Mouse (Mus musculus) embryonic facial prominence, embryonic 10.5 days (tissue): Measurements from ENCODE around the gene Tmem97. TPM values are rescaled to one million over a fixed set of nuclear protein-coding genes. Genes with fewer than 3 reads are reported as not detected.

Experiments
- DNase-seq: peaks from one replicate; pipeline ENCODE4 v3.0.0-alpha.2; 2017; ENCODE audit warnings: low spot score
- H3K27ac ChIP-seq: fragments of 300-500 bp; sonication (generic); replicated peaks from 2 replicates; pipeline ENCODE4 v1.5.1; 2016; ENCODE audit warnings: mild to moderate bottlenecking
- H3K27me3 ChIP-seq: fragments of 300-500 bp; sonication (generic); replicated peaks from 2 replicates; pipeline ENCODE4 v1.6.1; 2016; ENCODE audit warnings: low read depth, mild to moderate bottlenecking; ENCODE audit not compliant: poor library complexity, severe bottlenecking
- H3K36me3 ChIP-seq: fragments of 300-500 bp; sonication (generic); replicated peaks from 2 replicates; pipeline ENCODE4 v1.6.1; 2016; ENCODE audit warnings: mild to moderate bottlenecking, moderate library complexity
- H3K4me1 ChIP-seq: fragments of 300-500 bp; sonication (generic); 2 replicates; pipeline ENCODE4 v1.6.1; 2016
- H3K4me3 ChIP-seq: fragments of 300-500 bp; sonication (generic); 2 replicates; pipeline ENCODE4 v1.5.1; 2016; ENCODE audit warnings: mild to moderate bottlenecking, moderate library complexity
- H3K9me3 ChIP-seq: fragments of 300-500 bp; sonication (generic); 2 replicates; pipeline ENCODE4 v1.6.1; 2016; ENCODE audit warnings: mild to moderate bottlenecking
- WGBS: fragments of 180-500 bp; shearing (Covaris S2); methylation state at CpG from one replicate; pipeline ENCODE4 v1.1.7; 2016; 5-methylcytosine and 5-hydroxymethylcytosine counted together
- polyA plus RNA-seq: library from polyadenylated mRNA; unstranded; fragments of >200 nt; fragmentation: Nextera tagmentation; extraction: Ambion mirVana; gene quantifications from 2 replicates; pipeline ENCODE4 v1.2.1, GENCODE M21; 2016

The Tmem97 gene
- polyA plus RNA-seq, 1 experiment from 2014 or later, result 89.6 TPM

DNA sequence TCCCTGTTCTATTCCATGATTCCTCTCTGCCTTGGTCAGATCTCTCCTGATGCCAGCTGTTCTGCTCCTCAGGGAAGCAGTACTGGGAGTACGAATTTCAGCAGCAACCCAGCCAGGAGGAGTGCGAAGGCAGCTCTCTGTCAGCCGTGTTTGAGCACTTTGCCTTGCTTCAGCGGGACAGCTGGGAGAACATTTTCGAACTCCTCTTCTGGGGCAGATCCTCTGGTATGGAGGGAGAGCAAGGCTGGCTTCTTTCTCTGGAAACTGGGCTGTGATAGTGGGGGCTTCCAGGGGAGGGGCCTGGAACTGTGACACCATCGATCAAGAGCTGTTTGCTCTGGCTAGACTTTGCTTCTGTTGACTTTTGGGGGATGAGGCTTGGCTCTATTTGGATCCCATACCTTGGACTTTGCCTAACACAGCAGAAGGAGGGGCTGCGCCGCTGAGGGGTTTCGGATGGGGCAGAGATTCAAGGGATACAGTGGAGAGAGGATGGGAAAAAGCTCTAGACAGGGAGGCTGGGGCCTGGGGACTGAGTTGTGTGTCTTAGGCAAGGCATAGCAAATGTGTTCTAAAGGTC lies 49.9 kb downstream of the Tmem97 start:
- Histone ChIP-seq H3K4me3 (no peak overlapping the region), H3K4me1 (peaks cover 29% of the 10 kb centered on the region), H3K9me3 (no peaks in the 10 kb centered on the region), H3K27me3 (peaks cover 54% of the 10 kb centered on the region), H3K36me3 (peaks cover 9% of the 10 kb centered on the region), H3K27ac (no peak overlapping the region)
- no peak for DNase-seq
- WGBS, result 81% methylated on average over 9 of the region's 9 CpGs

DNA sequence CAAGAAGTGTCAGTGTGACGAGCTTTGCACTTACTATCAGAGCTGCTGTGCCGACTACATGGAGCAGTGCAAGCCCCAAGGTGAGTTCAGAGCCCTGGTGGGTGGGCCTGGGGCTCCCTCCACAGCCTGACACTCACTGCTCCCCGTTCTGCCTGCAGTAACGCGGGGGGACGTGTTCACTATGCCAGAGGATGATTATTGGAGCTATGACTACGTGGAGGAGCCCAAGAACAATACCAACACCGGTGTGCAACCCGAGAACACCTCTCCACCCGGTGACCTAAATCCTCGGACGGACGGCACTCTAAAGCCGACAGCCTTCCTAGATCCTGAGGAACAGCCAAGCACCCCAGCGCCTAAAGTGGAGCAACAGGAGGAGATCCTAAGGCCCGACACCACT lies 51.0 kb downstream of the Tmem97 start:
- WGBS, result 49% methylated on average over 16 of the region's 16 CpGs
- H3K36me3 ChIP-seq, result no peaks in the 10 kb centered on the region
- peak overlapping the region; percentile 35; the same call in 1 of the 2 replicates for H3K27ac ChIP-seq
- H3K4me3 ChIP-seq, result peak overlapping the region; percentile 2; the same call in 1 of the 2 replicates
- H3K4me1 ChIP-seq, result peaks cover 29% of the 10 kb centered on the region
- no peak for DNase-seq
- peaks cover 66% of the 10 kb centered on the region for H3K27me3 ChIP-seq
- no peaks in the 10 kb centered on the region for H3K9me3 ChIP-seq

DNA sequence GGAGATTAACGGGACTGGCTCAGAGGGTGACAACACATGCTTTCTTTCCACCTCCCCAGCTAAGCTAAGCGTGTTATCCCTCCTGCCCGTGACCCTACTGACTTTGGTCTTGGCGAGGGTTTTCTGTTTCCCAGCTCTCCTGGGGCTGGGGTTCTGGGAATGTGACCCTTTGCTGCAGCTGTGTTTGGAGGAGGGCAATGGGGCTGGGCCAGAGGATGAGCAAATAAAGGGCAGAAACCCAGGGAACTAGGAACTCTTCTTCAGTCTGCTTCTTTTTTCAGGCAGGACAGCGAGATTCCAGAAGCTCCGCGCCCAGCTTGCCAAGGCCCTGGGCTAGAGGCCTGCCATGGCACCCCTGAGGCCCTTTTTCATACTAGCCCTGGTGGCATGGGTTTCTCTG lies 51.6 kb downstream of the Tmem97 start, which contains the start of gene Vtn:
Vtn (plus strand) TSS at position 88 of the 400 bp plus-strand sequence.
- DNase-seq, result no peak
- 56% methylated on average over 7 of the region's 7 CpGs for WGBS
- no peaks in the 10 kb centered on the region for H3K9me3 ChIP-seq
- peaks cover 71% of the 10 kb centered on the region for H3K27me3 ChIP-seq
- H3K4me3 ChIP-seq, result peak within 1 kb of the TSS; percentile 71
- no peaks in the 10 kb centered on the region for H3K36me3 ChIP-seq
- H3K4me1 ChIP-seq, result peaks cover 29% of the 10 kb centered on the region
- peak within 1 kb of the TSS; percentile 71 for H3K27ac ChIP-seq

DNA sequence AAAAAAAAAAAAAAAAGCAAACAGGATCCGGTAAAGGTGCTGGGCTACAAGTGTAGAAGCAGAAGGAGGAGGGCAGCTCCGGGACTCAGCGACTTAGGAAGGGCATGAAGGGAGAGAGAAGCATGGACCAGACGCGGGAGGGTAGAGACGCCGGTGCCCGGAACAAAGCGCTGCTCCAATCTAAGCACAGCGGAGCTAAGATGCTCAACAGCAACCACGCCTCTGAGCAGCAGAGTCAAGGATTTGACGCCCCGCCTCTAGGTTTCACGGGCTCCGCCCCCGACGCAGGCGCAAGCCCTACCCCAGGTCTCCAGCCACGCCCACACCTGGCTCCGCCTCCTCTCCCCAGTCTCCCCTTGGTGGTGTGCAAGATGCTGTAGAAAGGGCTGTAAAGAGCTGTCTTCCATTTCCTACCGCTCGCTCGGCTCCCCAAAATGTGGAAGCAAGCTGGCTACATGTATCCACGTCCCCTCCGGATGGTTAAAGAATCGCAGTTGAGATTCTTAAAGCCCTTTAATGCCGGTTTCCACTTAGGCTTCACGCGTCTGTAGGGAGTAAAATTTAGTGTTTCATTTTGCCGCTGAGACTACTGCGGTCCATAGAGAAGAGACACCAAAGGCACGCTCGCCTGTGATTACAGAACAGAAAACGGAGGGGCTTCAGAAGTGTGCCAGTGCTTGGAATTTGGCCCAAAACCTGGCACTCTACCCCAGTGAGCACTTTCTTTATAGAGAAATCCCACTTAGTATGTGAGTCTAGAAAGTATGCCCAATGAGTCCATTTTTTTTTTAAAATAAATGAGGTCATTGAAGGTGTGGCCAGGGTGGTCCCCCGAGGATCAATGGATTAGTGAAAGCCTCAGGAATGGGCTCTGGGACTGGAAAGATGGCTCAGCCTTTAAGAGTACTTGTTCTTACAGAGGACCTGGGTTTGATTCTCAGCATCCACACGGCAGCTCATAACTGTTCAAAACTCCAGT lies 52.7 kb downstream of the Tmem97 start, which contains the start of gene Sarm1:
Sarm1 (minus strand) TSS at position 211 of the 979 bp plus-strand sequence.
- WGBS, result 4% methylated on average over 36 of the region's 36 CpGs
- peak within 1 kb of the TSS; percentile 71 for H3K4me3 ChIP-seq
- DNase-seq, result peak; percentile 97
- H3K36me3 ChIP-seq, result no peaks in the 10 kb centered on the region
- peaks cover 29% of the 10 kb centered on the region for H3K4me1 ChIP-seq
- H3K9me3 ChIP-seq, result no peaks in the 10 kb centered on the region
- peaks cover 80% of the 10 kb centered on the region for H3K27me3 ChIP-seq
- H3K27ac ChIP-seq, result peak within 1 kb of the TSS; percentile 71

DNA sequence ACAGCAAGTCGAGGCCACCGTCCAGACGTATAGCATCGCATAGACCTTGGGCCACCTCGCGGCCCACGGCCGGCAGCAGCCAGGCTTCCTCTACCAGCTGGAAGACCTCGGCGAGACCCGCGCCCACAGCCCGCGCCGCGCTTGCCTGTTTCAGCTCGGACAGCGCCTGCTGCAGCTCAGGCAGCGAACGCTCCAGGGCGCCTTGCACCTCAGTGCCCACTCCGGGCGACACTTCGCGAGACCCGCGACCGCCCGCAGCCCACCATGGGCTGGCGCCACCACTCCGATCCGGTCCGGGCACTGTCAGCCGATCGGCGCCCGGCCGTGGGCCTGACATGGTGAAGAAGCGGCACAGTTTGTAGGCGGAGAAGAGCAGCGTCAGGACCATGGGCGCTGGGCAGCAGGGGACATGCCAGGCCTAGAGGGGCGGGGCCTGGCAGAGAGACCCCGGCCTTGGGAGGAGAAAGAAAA lies 53.5 kb downstream of the Tmem97 start:
- WGBS, result under 1% methylated on average over 44 of the region's 44 CpGs
- H3K27ac ChIP-seq, result peak overlapping the region; percentile 71; the same call in 1 of the 2 replicates

DNA sequence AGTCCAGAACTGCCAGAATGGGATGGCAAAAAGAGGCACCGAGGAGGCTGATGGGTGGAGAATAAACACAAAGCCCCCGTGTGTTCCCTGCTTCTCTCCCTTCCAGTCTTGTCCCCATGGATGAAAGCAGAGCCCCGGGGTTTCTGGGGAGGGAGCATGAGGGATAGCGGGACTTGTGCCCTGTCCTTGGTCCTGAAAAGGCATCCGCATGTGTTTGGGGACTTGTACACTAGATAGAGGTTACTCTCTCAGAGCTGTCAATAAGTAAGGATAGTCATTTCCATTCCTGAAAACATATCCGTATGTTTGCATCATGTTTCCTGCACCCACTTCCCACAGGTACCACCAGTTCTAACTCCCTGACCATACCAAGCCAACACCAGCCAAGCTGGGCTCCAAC lies 54.7 kb downstream of the Tmem97 start:
- WGBS, result 5% methylated on average over 6 of the region's 6 CpGs
- Histone ChIP-seq H3K36me3 (no peaks in the 10 kb centered on the region), H3K27ac (no peak overlapping the region), H3K4me1 (peaks cover 31% of the 10 kb centered on the region), H3K9me3 (no peaks in the 10 kb centered on the region), H3K27me3 (peaks cover 88% of the 10 kb centered on the region), H3K4me3 (no peak overlapping the region)
- peak; percentile 75 for DNase-seq

More for the DNA sequence above, 53.5 kb downstream of the Tmem97 start:
- peaks cover 87% of the 10 kb centered on the region for H3K27me3 ChIP-seq
- H3K36me3 ChIP-seq, result no peaks in the 10 kb centered on the region
- H3K9me3 ChIP-seq, result no peaks in the 10 kb centered on the region
- H3K4me1 ChIP-seq, result peaks cover 29% of the 10 kb centered on the region
- DNase-seq, result peak; percentile 68
- H3K4me3 ChIP-seq, result peak overlapping the region; percentile 71

Other genes with a start within 250 kb of the Tmem97 start
- 65.7 and 73.1 TPM in 2 replicates for gene Spag5, start 249.2 kb downstream of the Tmem97 start, polyA plus RNA-seq
- 3.0 and 3.2 TPM in 2 replicates for gene Aldoc, start 227.8 kb downstream of the Tmem97 start, polyA plus RNA-seq
- gene Pigs, start 222.4 kb downstream of the Tmem97 start, polyA plus RNA-seq, result 73.7 and 74.9 TPM in 2 replicates
- gene Unc119, start 207.3 kb downstream of the Tmem97 start, polyA plus RNA-seq, result 67.7 and 69.1 TPM in 2 replicates
- 0.21 and 0.26 TPM in 2 replicates for gene Foxn1, start 164.2 kb downstream of the Tmem97 start, polyA plus RNA-seq
- not detected in 2 replicates for gene Slc13a2, start 128.6 kb downstream of the Tmem97 start, polyA plus RNA-seq
- 14.9 and 18.4 TPM in 2 replicates for gene Slc46a1, start 85.1 kb downstream of the Tmem97 start, polyA plus RNA-seq
- 5.0 and 6.0 TPM in 2 replicates for gene Sarm1, start 53.0 kb downstream of the Tmem97 start, polyA plus RNA-seq
- gene Vtn, start 51.7 kb downstream of the Tmem97 start, polyA plus RNA-seq, result 16.3 and 16.7 TPM in 2 replicates
- not detected in 2 replicates for gene Sebox, start 47.3 kb downstream of the Tmem97 start, polyA plus RNA-seq
- 75.9 and 76.0 TPM in 2 replicates for gene Tmem199, start 38.6 kb downstream of the Tmem97 start, polyA plus RNA-seq
- gene Poldip2, start 38.6 kb downstream of the Tmem97 start, polyA plus RNA-seq, result 175 and 178 TPM in 2 replicates
- gene Tnfaip1, start 14.4 kb downstream of the Tmem97 start, polyA plus RNA-seq, result 91.6 and 92.4 TPM in 2 replicates
- gene Ift20, start 14.4 kb downstream of the Tmem97 start, polyA plus RNA-seq, result 84.2 and 95.2 TPM in 2 replicates
- 15.8 and 16.4 TPM in 2 replicates for gene Nlk, start 146.6 kb upstream of the Tmem97 start, polyA plus RNA-seq
- 36.6 and 37.9 TPM in 2 replicates for gene Ccnq, start 201.0 kb upstream of the Tmem97 start, polyA plus RNA-seq